Mouse (Mus musculus): Measurements from ENCODE around the gene Gm36028.

The Gm36028 gene

DNA sequence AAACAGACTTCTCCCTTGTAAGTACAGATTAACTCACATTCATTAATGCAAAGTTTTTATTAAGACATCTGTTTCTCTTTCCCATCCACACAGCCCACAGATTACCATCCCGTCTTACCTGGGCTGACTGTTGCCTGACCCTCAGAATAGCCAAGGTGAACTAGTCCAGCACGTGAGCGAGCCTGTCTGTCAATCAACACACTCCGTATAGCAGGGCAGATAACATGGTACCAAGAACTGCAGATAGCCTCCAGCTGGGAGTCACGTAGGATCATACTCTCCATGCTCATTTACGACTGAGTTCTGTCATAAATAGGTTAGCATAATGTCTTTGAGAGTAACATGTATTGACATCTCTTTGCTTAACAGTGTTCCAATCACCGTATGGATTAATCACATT lies at the start of gene Gm36028:
Gene Gm36028 (minus strand): TSS at position 118 of the 400 bp plus-strand sequence.
- DNase-seq, result no peak

DNA sequence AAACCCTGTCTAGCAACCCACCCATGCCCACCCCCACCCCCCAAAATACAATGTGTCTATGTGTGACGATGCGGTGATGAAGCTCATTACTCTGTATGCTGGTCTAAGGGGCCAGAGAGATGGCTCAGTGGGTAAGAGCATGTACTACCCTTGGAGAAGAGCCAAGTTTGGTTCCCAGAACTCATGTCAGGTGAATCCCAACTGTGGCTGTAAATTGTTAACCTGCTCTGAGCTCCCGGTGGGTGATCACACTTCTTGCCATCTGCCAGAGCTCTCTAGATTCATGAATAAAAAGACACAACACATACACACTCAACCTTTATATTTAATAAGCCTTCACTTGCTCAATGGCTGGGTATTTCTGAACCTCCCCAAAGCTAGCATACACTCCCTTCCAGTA lies 45.5 kb upstream of the Gm36028 start:
- DNase-seq, result no peak

DNA sequence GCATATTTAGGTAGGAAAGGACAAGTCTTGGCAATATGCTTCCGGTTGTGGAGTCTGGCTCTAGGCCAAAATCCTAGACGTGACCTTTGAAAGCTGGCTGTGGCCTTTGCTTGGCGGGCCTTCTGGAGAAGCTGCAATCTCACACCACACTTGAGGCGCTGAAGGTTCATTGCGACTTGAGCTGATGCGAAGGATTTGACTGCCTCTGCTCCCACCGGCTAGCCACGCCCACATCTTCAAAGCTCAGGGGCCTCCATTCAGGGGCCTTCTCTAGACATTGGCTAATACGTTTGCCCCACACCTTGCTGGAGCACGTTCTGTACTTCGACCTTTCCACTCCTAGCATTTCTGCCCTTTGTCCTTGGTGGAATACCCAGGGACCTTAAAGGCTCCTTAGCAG lies 40.4 kb upstream of the Gm36028 start:
- DNase-seq, result no peak

DNA sequence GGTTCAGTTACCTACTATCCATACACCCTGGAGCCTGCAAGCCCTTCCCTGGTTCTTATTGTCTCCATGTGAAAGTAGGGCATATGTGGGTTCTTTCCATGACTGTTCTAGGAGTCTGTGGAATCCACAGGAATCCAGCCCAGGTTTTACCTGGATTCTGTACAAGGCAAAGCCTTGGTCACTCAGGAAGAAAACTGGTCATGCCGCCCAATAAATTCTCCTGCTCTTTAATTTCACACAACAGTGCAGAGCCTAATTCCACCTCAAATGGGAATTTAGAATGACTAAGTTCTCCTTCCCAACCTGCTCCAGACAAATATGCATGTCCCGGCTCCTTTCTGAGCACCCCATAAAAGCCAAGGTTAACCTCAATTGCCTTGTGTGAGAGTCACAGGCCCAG lies 38.4 kb upstream of the Gm36028 start:
- DNase-seq, result no peak

DNA sequence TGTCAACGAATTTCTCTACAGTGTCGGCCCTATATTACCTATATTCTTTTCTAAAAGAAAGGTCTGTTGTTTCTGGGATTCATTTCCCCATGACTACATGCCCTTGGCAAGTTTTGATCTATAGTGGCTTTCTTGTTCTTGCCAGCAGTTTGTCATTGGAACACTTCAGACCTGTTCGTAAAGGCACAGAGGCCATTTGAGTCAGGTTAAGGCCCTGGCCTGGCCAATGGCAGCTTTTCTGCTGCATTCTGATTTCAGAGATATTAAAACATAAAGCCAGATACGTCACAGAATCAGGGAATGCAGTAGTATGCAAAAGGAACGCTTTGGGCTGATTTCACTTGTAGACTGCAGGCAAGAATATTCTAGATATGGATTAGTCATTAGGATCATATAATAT lies 37.8 kb upstream of the Gm36028 start:
- no peak for DNase-seq

DNA sequence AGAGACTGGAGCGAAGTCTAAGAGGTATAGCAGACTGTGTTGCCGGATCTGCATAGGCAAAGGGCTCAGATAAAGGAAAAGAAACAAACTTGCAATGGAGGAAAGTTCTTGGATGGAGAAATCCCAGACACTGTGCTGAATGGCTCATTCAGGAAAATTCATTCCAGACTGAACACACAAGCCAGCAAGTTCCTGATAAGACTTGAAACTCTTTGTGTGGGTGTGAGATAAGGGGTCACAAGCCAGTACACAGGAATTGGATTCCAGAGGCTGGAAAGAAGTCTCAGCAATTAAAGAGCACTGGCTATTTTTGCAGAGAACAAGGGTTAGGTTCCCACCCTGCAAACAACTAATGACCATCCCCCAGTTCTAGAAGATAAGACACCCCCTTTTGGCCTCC lies 33.0 kb upstream of the Gm36028 start:
- no peak for DNase-seq

DNA sequence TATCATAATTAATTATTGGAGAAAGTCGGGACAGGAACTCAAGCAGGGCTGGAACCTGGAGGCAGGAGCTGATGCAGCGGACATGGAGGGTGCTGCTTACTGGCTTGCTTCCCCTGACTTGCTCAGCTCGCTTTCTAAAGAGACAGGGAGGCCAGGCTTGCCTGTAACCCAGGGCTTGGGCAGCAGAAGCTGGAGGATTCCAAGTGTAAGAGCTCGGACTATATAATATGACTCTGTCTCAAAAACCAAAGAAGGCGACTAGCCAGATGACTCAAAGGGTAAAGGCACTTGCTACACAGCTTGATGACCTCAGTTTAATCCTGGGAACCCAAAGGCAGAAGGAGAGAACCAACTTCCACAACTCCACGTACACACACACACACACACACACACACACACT lies 32.4 kb upstream of the Gm36028 start:
- no peak for DNase-seq

DNA sequence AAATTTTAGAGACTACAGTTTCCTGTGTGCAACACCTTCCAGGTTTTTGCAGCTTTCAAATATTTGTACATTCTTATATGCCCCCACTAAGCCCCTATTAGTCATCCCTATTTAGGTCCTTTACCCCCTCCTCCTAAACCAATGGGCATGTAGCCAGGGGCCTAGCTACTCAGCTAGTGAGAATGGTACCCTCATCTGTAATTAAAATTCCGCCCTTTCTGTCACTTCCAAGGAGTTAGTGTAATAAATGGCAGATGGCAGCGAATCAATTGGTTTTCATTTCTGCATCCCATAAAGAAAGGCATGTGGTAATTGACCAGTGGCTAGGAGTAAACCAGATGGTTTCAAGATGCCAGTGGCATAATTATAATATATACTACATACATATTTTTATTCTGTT lies 31.7 kb upstream of the Gm36028 start:
- no peak for DNase-seq

DNA sequence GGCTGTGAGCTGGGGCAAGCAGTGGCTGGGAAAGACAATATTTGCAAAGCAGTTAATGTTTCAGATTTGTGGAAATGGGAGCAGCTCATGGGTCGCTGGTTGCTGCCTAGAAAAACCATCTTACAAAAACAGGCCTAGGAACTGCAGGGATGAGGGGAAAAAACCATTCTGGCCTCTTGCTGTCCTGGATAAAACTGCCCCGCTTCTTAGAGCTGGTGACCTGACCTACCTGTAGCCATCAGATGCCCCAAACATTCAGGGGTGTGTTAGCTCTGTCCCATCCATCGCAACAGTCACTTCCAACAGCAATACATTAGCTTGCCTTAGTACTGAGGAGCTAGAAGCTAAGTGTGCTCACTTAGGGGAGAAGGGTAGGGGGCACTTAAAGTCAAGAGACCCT lies 28.0 kb upstream of the Gm36028 start:
- no peak for DNase-seq

DNA sequence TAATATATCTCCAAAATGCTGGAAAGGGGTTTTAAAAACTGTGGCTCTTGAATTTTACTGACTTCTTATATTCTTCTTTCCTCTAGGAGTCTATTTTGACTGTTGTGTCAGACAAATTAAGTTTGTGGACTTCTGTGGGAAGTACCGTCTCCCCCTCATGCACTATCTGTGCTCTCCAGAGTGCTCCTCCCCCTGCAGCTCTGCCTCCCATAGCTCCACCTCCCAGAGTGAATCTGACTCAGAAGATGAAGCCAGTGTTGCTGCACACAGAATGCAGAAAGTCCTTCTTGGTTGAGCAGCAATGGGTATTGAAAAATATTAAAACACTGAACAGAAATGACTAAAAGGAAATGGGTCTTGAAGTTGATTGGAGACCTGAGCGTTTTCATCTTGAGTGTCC lies 20.2 kb upstream of the Gm36028 start:
- DNase-seq, result no peak

DNA sequence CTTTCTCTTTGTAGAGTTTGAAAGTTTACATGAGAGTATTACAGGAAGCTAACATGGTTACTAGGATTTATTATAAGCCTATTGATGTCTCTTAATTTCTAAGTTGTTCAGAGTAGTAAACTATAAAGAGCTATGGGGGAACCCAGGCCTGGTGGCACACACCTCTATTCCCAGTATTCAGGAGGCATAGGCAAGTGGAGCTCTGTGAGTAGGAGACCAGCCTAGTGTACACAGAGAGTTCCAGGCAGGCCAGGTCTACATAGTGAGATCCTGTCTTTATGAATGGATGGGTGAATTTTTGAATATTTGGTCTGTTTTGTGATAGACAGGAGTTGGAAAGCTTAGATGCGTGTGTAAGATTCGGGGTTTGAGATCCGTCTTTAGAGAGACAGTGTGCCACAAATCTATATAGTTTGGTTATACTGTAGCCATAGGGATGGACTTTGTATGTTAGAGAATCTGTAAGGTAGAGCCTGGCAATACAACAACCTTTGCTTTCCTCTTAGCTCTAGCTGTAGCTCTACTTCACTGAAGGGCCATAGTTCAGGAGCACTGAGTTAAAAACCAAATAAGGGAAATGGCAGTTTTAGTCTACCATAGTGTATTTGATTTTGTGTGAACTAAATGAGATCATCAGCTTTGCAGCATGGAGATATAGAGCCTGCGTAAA lies 18.9 kb upstream of the Gm36028 start:
- no peak for DNase-seq

DNA sequence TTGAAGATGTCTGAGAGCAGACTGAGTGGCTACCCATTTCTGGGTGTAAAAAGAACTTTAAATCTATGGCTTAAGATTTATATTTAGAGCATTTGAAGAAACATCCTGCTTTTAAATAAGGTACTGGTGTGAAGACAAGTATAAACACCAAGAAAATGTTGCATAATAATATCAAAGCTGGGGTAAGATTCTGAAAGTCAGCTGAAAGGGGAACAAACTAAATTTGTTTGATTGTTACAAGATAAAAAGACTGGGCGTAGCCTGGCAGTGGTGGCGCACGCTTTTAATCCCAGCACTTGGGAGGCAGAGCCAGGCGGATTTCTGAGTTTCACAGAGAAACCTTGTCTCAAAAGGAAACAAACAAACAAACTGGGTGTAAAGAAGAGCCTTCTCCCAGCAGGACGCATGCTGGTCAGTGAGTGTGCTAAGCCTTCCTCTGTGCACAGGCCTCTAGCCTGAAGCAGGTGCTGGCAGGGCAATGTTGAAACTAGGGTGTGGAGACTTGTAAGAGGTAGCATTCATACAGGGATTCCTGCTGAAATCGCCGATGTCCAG lies 18.1 kb upstream of the Gm36028 start:
- no peak for DNase-seq

DNA sequence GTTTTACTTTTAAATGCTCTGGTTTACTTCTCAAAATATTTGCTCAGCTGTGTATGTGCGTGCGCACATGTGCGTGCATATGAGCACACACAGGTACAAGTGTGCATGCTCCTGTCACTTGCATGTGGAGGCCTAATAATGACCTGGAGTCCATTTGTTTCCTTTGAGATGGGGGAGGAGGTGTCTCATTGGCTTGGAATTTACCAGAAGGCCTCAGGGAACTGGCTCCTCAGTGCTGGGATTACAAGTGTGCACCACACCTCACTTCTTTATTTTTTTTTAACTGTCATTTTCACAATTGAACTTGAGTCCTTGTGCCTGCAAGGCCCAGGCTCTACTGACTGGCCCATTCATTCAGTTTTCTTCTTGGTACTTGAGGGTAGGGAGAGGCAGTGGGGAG lies 16.5 kb upstream of the Gm36028 start:
- DNase-seq, result no peak

DNA sequence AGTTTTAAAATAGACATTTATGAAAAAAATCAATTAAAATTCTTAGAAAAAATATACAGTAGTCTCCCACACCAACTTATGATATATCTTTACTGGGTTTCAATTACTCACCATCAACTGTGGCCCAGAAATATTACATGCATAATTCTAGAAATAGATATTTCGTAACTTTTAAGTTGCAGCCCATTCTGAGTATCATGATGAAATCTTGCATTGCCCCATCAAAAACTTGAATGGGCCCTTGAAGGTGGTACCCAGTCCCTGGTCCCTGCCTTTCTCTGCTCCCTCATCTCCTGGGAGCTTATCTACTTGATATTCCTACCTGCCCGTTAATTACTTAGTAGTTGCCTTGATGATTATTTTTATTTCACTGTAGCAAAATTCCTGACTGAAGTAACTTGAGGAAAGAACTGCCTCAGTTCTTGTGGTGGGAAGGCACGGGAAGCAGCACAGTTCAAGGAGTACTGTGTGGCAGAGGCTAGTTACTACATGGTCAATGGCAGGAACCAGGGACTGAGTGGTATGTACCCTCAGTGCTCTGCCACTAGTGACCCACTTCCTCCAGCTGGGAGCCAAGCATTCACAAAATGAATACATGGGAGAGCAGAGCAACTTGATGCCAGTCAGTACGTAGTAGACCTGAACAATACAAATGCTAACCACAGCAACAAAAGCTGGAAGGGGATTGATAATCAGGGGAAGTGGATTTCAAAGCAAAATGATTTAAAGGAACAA lies 13.7 kb upstream of the Gm36028 start:
- DNase-seq, result peak; percentile 24

DNA sequence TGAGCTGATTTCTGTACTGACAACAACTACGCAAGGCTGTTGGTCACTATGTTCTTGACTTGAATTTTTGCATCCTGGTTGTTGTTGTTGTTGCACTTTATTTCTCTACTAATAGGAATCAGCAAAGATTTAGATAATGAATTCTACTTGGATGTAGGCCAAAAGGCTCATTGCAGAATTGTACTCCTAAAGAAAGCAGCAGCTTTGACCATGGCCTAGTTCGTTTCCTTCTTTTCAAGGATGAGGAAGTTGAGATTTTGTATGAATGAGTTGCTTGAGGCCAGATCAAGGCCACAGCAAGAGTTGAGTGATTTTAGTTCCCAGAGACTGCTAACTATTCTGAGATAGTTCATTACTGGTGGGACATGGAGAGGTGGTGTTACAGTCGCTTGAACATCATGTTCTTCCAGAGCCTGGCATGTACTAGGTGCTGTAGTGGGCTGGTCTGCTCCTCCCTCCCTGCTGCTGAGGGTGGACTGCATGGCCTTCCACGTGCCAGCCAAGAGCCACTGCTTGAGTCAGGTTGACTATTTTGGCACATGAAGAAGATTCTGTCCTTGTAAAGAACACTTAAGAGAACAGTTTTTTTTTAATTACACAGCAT lies 10.3 kb upstream of the Gm36028 start:
- DNase-seq, result peak; percentile 26

DNA sequence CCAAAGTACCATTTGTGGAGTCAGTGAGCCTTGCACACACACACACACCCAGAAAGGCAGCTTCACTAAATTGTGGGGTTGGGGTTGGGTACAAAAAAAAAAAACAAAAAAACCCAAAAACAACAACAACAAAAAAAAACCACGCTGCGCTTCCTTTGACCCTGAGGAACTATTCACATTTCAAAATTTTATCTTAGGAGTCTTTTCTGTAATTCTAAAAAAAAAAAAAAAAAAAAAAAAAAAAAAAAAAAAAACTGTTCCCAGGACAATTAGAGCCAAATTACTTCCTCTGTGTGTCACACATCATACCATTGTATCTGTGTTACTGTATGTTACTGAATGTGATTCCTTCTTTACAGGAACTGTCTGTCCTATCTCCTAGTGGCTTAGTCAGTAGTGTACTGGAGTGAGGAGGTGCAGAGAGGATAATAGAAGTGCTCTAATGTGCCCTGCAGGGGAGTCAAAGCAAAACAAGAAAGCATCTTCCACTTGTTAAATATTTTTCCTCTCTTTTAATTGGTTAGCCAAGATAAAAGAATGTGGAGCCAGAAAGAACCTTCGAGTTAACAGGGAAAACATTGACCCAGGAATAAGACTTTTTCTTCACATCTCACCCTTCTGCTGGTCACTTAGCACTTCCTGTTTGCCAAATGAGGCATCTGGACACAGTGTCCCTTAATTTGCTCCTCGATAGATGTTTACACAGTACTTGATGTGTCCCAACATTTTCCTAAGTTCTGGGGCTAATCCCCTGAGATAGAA lies 8.7 kb upstream of the Gm36028 start:
- DNase-seq, result no peak

DNA sequence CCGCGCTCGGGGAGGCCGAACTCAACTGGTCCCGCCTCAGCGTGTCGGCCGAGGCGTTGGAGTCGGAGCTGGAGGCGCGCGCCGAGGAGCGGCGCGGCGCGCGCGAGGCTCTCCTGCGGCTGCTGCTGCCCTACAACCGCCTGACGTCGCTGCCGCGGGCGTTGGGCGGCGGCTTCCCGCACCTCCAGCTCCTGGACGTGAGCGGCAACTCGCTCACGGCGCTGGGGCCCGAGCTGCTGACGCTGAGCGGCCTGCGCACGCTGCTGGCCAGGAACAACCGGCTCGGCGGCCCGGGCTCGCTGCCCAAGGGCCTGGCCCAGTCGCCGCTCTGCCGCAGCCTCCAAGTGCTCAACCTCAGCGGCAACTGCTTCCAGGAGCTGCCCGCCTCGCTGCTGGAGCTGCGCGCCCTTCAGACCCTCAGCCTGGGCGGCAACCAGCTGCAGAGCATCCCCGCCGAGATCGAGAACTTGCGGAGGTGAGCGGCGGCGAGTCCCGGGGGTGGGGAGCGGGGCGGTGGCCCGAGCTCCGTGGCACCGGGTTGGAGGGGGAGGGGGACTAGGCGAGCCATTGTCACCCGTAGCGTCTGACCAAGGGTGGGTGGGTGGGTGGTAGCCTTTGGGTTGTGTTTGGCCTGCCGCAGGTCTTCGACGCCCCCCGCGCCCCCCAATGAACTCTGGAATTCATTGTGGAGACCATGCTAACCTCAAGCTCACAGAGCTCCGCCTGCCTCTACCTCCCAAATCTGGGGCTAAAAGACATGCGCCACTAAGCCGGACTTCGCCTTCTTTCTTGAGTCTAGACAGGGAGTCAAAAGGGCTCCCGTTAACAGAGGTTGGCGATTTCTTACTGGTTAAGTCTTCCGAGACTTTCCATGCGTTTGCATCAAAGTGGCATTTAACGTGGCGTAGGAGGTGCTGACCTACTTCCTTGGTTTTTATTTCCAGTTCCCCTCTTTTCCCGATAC lies 7.8 kb upstream of the Gm36028 start:
- DNase-seq, result peak; percentile 51

DNA sequence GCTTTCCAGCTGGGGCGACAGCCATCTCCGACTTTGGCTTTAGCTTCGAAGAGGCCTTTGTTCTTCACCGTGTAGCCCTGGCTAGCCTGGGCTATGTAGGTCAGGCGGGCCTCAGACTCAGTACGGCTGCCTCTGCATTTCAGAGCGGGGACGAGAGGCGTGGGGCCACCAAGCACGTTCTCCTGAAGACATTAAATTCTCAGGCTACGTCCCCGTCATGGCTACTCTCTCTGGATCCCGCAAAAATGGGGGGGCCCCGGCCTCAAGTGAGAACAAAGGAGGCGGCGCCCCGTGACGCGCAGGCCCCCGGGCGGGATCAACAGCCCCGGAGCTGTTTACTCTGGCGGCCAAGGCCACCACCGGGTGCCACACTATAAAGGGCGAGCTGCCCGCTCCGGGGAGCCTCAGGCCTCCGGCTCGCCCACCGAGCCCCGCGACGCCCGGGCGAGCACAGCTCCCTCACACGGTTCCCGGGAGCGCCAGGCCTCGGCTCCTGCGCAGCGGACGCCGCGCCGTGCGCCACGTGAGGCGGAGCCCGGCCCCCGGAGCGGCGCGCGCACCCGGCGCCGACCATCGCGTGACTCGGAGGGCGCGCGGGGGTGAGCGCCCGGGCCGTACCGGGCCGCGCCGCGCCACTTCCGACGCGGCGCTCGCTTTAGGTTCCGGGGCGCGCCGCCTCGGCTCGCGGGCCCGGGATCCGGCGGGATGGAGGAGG lies 7.0 kb upstream of the Gm36028 start, which contains the start of gene Lrrc58:
Gene Lrrc58 (plus strand): TSS at position 599 of the 715 bp plus-strand sequence.
- peak; percentile 83 for DNase-seq

DNA sequence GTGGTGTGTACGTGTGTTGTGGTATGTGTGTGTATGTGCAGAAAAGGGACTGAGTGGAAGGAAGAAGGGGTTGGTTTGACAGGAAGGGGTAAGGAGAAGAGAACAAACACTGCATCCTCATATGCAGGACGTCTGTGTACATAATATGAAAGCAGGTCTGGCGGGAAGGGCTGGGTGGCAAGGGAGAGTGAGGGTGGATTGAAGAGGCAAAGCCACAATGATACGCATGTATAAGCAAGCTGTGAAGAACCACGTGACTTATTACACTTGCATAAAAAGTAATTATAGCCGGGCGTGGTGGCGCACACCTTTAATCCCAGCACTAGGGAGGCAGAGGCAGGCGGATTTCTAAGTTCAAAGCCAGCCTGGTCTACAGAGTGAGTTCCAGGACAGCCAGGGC lies 4.9 kb upstream of the Gm36028 start:
- no peak for DNase-seq

DNA sequence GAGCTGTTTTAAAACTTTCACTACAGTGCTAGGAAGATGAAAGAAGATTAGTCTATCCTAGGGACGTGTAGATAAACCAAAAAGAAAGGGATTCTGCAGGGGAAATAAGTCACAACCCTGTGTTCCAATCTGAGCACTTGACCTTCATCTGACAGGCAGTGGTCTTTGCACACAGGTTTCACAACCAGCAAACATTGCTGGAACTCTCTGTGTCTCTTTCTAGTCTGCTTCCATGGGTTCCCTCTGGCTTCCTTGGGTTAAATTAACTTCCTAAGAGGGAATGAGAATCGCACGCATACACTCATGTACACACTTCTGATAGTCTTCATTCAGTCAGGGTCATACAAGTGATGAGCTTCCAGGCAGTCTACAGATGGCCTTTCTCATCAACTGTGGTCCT lies 2.9 kb upstream of the Gm36028 start:
- DNase-seq, result no peak

DNA sequence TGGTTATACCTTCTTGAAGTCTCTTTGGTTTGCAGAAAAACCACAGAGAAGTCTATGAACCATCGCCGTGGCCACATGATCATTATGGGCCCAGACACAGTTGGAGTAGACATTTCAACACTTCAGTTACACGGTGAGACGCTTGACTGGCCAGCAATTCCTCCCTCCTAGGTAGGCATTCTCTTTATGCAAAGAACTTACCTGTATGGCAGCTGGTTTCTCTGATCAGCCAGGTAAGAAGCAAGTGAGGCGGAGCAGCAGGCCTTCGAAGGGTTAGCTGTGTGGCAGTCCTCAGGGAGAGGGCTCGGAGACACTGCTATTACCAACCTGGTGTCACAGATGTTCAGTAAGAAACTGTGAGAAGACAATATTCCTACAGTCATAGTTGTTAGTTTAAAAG lies 733 bp downstream of the Gm36028 start:
- no peak for DNase-seq
